Mouse (Mus musculus) 3T3-L1 (cell line): ENCODE results near the gene Vps8.

Experiments
- DNase-seq: peaks from one replicate; pipeline ENCODE4 v3.0.0-alpha.2; 2015; ENCODE audit warnings: low read depth, low spot score

Vps8 gene

DNA sequence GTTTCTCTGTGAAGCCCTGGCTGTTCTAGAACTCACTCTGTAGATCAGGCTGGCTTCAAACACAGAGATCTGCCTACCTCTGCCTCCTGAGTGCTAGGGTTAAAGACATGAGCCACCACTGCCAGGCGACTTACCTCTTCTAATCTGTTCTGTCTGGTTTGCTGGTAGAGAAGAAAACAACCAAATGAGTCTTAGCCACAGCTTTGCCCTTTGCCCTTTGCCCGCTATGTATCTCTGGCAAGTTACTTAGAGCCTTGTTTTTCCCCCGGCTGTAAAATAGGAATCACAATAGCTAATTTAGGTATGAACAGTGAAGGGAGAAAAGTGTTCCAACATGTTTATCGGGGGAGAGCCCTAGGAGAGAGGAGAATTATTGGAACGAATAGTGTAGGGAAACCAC is 18.3 kb upstream of the Vps8 start:
- DNase-seq = peak; percentile 50

DNA sequence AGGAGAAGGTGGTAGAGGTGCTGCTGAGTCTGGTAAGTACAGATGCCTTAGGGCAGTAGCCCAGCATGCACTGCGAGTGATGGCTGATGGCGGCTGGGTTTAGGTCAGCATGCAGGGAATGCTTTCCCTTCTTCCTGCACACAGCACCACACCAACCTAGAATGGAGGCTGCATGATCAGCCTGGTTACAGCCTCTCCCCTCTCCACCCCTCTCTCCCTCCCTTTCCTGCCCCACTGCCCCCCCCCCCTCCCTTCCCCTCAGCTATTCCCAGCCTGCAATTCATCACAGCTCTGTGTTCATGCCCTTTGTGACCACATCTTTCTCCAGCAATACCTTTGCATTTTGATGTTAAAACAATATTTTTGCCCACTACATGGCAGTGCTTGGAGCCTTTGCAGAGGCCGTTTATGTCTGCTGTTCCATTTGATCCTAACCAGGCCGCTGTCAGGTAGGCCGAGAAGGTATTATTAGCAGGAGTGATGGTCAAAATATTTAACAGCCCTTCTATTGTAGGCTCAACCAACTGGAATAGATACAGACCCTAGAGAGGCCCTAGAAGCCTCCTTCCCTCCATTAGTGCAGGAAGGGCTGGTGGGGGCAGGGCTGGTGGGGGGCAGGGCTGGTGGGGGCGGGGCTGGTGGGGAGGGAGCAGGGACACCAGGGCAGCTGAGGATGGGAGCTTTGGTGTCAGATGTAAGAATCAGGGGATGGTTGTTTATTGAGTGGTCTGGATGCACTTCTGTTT is 17.5 kb upstream of the Vps8 start:
- no peak for DNase-seq

DNA sequence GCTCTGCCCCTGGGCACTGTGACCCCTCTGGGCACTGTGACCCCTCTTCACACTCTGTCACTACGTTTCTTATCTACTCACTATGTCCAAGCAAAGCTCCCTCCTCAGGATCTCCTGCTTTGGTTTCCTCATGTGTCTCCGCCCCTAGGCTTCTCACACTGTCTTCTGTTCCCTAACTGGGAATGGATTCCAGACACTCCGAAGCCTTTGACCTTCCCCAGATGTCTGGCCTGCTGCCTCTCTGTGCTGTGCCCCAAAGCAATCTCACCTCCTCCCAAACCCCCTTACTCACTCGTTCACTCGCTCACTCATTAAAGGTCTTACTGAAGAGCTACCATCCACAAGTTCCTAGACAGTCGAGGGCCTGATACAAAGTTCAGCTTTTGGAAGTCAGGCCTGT is 16.8 kb upstream of the Vps8 start:
- DNase-seq = no peak

DNA sequence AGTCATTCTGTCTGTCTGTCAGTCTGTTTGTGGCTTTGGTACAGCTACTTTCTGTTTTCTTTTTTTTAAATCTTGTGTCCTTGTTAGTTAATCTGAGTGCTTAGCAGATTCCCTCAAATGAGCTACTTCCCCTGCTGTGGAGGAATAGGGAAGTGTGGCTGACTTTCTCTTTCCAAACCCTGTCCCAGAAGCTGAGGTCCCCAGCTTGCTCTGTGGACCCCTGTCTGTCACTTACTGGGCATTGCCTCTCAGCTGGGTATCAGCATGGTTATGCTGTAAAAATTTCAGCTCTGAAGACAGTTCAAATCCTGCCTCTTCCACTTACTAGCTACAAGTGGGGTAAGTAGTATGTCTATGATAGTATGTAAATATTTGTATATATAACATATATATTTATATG is 11.1 kb upstream of the Vps8 start:
- no peak for DNase-seq

DNA sequence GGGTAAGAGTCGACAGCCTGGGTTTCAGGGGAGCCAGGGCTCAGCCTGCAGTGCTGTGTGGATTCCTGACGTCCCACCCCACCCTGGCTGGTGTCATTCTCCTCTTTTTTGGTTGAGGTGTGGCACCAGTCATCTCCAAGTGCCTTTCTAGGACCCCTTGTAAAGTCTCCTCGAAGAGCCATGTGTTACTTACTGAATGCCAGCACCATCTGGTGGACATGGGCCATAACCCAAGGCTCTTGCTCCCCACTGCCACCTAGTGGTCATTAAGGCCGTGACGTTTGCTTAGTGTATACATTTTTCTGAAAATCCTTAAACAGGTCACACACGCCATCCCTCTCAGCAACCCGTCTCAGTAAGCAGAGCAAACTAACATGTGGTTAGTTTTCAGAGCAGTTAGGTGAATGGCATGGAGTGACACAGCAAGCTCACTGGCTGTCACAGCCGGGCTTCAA is 10.3 kb upstream of the Vps8 start:
- peak; percentile 97 for DNase-seq

DNA sequence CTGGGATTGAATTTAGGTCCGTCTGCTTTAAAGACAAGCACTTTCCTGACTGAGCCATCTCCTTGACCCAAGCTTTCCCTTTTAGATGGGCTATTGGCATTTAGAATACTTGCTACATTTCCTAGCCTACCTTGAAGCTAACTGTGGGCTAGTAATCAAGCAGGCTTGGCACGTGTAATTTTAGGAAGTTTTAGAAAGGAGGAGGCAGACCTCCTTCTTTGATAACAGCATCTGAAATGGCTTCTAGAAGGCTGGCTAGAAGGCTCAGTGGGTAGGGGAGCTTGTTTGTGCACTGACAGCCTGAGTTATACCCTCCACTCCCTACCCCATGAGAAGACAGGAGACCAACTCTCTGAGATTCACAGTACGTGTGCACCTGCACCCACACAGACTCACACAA is 9.1 kb upstream of the Vps8 start:
- no peak for DNase-seq

DNA sequence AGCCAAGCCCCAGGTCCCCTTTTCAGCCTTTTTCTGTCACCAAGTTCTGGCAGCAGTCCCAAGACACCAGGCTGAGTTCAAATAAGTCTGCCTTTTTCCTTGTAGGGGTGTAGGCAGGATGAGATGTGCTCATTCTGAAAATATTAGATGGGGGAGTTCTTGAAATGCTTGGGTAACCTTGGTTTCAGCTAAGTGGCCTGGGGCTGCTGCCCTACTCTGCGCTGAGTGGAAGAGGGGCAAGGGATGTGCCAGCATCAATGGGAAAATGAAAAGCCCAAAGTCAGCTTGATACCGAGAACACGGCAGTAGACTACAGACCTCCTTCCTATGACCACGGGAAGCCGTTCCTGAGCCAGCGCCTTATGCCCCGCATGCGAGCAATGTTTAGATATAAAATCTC is 7.8 kb upstream of the Vps8 start:
- no peak for DNase-seq

DNA sequence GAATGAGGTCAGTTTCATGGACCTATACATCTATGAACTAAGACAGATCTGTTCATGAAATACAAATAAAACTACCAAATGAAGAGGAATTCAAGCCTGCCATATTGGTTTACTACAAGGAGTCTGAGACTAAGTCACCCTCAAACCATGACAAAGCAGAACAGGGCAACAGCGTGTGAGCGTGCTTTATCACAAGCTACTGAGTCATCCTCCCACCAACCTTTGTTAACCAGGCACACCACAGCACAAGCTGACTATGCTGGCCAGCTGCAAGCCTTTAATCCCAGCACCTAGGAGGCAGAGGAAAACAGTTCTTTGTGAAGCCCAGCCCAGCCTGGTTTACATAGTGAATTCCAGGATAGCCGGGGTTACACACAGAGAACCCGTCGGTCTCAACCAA is 4.9 kb upstream of the Vps8 start:
- DNase-seq = peak; percentile 75

DNA sequence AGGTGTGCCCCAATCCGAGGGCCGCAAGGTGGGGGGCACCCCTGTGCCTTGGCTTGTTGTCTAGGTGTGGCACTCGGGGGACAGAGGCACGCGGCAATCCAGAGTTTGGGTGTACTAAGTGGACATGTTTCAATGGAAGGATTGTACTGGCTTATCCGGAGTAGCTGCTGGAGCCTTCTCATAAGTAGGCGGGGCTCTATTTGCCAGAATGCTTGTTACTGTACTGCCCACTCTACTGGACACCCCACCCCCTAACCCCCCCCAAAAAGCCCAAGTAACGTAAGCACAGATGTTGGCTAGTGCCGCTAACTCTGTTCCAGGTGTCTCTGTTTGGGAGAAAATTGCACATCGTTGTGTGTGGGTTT is 610 bp downstream of the Vps8 start:
- peak; percentile 86 for DNase-seq

DNA sequence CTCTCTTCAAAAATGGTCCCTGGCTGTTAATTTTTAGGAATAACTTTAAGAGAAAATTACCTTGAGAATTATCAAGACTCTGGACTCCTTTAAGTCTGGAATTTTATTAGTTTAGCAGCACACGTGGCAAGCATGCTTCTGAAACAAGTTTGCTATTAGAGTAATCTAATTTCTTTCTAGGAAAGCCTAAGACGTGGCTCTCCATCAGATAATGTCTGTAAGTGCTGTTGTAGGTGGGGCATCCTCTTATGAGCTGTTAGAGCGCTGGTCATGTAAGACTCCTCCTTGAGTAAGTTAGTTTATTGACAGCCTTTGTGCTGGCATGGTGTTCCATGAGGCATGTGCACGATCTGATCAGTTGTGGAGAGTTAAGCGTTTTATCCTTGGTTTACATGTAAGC is 5.2 kb downstream of the Vps8 start:
- no peak for DNase-seq

DNA sequence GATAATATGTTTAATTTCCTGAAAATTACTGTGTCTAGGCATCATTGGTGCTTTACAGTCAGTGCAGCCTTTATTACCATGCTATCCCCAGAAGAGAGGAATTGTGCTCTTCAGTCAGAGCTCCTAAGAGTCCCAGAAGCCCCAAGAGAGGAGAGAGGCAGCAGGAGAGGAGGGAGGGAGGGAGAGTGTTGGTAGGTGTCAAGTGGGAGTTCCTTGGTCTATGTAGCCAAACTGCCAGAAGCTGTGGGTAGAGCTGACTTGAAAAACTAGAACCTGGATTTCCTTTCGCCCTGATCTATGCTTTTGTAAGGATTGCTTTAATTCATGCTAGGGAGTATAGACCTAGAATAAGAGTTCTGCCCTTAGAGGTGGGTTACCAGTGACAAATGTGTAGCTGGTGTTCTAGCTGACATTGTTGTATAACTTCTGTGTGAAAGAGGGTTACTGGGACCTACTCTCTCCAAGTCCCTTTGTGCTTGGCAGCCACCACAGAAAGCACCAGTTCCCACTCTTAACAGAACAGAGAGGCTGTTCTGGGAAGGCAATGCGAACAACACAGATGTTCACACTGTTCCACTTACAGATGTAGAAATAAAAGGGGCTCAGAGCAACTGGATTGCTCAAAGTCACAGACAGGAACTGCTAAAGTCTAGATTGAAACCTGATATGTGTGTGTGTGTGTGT is 7.6 kb downstream of the Vps8 start:
- no peak for DNase-seq

DNA sequence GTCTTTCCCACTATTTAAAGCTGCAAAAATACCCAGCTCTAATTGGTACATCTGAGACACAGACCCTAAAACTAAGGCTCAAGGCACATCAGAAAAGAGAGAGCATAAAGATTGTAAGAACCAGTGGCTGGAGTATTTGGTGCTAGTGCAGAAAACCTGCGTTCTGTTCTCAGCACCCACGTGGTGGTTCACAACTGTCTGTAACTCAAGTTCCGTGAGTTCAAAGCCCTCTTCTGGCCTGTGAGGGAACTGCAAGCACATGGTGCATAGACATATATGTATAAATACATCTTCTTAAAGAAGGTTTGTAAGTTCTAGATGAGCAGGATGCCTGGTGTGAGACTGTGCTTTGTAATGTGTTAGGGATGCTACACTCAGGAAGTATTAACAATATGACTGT is 8.7 kb downstream of the Vps8 start:
- DNase-seq = peak; percentile 24

DNA sequence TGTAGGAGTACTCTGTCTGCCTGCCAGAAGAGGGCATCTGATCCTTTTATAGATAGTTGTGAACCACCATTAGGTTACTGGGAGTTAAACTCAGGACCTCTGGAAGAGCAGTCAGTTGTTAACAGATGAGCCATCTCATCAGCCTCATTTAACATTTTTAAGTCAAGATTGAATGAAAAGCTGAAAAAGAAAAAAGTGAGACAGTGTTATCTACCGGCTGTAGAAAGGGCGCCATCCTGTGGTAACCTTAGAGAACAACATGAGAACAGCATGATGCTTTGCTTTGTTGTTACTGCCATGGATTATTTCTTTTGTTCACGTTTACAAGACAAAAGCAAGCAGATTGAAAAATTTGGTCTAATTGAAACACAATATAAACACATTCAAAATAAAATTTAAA is 10.6 kb downstream of the Vps8 start:
- peak; percentile 61 for DNase-seq

DNA sequence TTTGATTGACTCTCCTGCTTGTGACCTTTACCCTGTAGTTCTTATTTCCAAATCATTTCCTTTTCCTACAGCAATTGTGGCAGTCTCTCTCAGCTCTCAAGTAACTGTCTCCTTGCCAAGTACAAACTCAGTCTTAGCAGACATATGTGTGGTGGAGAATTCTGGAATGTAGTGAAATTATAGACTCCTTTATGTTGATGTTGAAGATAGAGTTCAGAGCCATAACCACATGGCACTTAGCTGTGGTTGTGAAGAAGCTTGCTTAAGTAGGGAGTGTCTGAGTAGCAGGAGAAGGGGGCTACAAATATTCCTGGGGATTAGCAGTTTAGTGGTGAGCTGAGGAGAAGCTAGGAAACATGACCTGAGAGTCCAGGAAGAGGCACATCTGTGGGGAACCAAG is 18.1 kb downstream of the Vps8 start:
- no peak for DNase-seq

DNA sequence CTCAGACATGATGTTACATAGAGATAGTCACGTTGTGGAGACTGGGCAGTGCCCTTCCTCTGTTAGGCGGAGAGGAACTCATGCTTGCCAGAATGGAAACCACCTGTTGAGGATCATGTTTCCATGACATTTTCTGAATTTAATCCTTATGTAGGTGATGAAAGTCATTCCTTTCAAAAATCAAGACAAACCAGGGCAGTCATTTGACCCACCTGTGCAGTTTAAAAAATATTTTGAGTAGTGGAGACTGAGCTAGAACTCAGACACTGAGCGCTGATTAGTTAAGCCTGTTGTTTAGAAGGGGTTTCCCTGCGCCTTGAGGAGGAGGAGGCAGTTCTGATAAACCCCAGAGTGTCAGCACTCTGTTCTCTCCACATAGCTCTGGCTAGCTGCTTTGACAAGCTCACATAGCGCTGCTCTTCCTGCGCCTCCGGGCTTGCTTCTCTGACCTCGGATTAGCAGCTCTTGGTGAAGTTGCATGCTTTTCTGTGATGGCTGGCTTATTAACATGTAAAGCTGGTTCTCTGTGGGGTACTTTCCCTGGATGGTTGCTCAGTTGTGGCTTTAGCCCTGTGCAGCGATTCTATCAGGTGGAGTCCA is 22.2 kb downstream of the Vps8 start:
- DNase-seq = no peak

DNA sequence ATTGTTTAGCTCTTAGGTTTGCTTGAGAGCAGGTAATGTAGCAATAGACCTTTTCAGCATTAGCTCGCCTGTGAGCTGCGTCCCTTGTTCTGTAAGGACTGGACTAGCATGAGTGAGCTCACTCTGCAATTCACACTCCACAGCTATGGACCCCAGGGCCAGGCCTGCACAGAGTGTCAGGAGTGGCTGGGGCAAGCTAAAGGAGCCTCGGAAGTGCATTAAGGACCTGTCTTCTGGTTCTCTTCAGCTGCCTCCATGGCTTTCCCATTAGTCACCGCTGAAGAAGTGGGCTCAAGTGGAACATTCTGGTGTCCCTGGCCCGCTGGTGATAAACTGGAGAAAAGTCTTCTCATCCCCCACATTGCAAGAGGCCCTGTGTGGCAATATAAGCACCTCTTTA is 24.5 kb downstream of the Vps8 start:
- DNase-seq = no peak

DNA sequence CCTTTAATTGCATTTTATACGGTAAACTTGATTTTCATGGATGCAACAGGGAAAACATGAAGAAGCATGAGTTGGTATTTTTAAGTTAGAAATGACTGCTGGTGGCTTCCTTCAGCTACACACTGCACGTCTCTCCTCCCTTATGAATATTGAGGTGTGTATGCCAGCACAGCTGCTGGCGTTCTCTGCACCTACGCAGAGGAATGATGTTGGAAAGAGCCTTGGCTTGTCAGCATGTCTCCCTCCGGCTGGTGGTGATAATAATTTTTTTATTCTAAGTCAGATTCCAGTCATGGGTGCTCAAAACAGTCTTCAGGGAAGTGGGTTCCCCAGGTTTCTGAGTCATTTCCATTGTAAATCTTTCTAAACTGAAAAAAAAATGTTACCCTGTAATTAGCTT is 25.5 kb downstream of the Vps8 start:
- DNase-seq = no peak

DNA sequence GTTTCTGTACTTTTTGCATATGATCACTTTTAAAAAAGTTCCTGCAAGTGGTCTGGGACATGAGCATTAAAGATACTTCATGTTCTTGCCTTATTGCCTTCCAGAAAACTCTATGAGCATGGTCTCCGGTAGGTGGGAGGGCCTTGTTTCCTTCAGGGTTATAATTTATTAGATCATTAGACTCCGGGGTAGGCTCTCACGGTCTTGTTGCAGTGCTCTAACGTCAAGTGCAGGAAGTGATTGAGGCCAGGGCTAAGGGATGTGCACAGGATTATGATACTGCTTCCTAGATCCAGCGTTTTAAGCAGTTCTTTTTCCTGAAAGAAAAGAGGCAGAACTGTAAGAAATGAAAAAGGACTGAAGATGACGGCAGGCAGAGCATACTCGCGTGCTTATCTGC is 27.0 kb downstream of the Vps8 start:
- DNase-seq = no peak

DNA sequence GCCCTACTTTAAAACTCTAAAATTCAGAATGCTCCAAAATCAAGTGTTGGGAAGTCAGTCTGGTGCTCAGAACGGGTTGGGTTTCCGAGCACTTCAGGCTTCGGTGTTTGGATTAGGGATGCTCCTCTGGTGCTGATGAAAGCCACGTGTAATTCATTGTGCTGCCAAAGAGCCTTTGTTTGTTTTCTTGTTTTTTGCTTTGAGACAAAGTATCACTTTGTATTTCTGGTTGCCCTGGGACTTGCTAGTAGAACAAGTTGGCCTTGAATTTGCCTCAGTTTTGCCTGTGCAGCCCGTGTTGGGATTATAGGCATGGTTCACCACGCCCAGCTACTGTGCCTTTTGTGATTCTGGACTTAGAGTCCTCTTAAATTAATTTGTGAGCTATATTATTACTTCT is 29.7 kb downstream of the Vps8 start:
- no peak for DNase-seq

DNA sequence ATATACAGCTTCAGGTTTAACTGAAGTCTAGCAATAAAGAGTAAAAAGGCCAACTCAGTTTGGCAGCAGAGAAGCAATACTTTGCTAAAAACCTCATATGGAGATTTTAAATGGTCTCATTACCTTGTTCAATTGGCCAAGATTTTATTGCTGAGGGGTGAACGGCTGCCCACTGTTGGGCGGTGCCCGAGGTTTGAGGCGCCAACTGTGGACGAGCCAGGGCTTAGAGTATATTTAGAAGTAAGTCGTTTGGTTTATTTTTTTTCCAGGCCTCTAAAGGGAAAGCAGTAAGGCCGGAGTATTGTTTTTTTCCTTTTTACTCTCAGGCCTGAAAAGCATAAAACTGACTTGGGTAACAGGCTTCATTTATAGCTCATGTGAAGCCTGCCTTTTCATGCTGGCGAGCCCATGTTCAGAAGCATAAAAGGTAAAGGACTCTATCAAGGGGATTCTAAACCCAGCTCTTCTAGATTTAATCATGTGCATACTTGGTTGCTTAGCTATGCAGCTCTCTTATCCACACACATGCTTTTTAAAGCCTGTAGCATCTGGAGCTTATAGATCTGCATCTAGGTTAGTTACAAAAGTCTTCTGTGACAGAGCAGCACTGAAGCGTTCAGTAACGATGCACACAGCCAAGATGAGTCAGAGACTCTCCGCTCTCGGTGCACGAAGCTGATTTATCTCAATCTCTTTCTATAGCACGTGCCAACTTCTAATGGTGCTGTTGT is 34.9 kb downstream of the Vps8 start:
- no peak for DNase-seq

DNA sequence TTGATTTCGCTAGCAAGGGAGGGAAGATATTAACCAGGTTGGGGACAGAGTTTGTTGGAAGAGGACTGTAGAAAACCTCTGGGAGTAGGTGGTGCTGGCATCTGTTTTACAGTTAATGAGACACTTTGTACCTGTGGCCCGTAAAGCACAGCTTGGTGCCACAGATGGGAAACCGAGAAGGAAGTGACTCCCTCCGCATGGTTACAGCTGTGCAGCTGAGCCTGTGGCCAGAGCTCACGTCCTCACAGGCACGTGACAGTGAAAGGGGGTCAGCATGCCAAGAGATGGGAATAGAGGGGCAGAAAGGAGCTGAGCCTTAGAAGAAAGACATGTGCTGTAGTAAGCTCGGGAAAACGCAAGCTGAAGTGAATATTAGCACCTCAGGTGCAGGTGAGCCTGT is 43.0 kb downstream of the Vps8 start:
- no peak for DNase-seq

DNA sequence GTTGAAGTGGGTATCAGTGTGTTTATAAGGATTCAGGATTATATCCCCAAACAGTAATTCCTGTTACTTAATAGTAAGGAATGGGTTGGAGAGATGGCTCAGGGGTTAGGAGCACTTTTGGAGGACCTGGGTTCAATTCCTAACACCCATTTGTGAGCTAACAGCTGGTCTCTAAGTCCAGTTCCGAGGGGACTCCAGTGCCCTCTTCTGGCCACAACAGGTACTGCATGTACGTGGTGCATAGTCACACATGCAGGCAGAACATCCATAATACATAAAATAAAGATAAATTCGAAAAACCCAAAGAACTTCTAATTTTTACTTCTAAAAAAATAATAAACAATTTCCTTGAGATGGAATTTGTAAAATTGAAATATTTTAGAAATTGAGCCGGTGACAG is 47.5 kb downstream of the Vps8 start:
- DNase-seq = peak; percentile 34

DNA sequence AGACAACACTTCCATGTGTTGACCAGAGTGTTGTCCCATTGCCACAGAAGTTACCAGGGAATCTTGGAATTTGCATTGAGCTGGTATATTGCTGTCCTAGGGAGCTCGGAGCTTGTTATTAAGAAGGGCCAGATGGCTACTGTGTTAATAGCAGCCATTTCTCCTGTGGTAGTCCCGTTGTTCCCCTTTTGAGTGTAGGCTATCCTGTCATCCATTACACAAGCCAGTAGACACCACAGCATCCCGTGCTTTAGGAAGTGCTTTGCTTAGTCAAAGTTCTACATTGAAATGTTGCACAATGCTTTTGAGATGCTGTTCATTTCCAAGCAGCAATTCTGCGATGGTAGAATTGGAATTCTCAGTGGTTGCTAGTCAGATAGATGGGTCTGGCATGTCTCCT is 54.2 kb downstream of the Vps8 start:
- no peak for DNase-seq
